Mouse (Mus musculus) NIH3T3 (cell line): ENCODE results near the gene Dbp.

Experiments used
- DNase-seq: peaks from one replicate; pipeline ENCODE4 v3.0.0-alpha.2; 2012; ENCODE audit warnings: low read depth

Gene Dbp

GRCm38 (mm10) chr7:45695098-45695497 lies 9.8 kb upstream of the Dbp start:
- no peak for DNase-seq

- DNase-seq: no peak
Measured at GRCm38 (mm10) chr7:45697894-45698293, 7.0 kb upstream of the Dbp start.

GRCm38 (mm10) chr7:45699523-45700141 lies 5.3 kb upstream of the Dbp start, which contains the start of gene Car11:
TSS of gene Car11 (plus strand) at chr7:45699843.
- no peak for DNase-seq

DNA sequence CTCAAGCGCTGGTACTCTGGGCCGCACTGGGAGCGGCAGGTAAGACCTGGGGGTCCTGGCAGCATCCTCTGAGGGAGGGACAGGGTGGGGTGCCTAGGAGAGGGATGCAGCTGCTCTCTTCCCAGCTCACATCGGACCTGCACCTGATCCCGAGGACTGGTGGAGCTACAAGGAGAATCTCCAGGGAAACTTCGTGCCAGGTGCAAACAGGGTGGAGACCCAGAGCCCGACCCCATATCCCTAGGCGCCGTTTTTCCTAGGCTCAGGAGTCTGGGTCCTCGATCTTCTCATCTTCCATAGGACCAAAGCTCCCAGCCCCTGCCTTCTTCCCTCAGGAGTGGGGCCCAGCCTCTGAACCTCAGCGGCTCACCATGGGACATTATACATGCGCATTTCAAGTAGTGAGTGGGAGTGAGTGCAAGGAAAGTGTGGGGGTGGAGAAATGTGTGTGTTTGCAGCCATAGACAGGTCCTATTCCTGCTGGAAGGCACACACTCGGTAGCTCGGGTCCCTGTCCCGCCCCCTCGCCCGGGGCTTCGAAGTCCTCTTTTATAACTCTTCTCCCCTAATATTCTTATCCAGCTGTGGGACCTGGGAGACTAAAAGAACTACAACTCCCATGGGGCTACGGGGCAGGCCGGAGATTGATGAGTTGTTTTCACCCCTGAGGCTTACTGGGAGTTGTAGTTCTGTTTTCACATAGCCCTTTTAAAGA lies 4.4 kb upstream of the Dbp start:
- DNase-seq: peak; percentile 92

- no peak for DNase-seq
Measured at GRCm38 (mm10) chr7:45701072-45701471, 3.8 kb upstream of the Dbp start.

DNA sequence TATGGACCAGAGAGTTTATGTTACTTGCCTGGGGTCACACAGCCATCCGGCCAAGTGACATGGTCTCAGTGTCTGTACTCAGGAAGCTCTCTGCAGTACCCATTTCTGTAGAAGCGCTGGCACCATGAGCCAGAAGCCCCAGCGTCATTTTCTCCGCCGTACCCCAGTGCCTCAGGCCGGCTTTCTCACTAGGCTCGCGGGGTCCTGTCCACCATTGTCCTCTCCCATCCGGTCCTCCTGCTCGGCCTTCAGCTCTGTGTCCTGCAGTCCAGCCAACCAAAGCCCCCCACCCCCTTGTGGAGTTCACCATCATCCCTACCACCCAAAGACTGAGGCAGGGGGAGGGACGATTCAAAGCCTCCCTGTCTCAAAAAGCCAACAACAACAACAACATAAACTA lies 3.3 kb upstream of the Dbp start:
- no peak for DNase-seq

DNA sequence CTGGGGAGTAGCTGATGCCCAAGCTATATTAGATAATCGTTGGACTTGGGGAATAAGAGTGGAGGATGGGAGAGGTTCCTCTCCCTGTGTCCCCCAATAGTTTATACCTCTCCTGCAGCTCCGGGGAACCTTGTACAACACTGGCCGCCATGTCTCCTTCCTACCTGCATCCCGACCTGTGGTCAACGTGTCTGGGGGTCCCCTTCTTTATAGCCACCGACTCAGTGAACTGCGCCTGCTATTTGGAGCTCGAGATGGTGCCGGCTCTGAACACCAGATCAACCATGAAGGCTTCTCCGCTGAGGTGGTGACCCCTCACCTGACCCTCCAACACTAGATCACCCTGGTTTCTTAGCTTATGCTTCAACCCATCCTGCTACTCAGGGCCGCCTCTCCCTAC lies 2.6 kb upstream of the Dbp start:
- no peak for DNase-seq

DNA sequence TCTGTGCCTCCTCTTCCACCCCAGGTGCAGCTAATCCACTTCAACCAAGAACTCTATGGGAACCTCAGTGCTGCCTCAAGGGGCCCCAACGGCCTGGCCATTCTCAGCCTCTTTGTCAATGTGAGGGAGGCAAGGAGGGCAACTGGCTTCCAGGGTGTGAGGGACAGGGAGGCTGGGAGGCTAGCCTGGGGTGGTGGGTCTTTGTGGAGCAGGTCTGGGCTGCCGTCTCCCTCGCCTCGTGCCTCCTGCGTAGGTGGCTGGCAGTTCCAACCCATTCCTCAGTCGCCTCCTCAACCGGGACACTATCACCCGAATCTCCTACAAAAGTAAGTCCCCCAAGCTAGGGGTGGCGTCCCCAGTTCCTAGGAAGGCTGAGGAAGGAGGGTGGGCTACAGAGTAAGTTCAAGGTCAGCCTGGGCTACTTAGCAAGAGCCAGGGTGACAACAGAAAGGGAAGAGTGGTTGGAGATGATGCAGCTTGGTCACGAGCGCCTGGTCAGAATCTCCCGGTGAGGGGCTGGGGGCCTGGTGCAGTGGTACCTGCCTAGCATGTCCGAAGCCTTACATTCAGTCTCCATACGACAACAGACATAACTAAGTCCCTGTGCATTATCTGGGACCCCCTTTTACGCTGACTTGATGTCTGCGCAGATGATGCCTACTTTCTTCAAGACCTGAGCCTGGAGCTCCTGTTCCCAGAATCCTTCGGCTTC lies 1.9 kb upstream of the Dbp start:
- DNase-seq: no peak

DNA sequence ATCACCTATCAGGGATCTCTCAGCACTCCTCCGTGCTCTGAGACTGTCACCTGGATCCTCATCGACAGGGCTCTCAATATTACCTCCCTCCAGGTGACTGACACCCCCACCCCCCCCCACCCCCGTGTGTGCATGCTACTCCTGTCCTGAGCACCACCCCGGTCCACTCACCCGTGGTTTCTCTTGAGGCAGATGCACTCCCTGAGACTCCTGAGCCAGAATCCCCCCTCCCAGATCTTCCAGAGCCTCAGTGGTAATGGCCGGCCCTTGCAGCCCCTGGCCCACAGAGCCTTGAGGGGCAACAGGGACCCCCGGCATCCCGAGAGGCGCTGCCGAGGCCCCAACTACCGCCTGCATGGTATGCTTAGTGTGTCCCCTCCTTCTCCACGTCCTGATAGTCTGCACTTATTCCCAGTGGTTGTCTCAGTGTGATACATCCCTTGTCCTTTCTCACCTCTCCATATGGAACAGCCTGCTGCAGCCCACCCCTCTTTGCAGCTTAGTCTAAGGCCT lies 1.3 kb upstream of the Dbp start:
- no peak for DNase-seq

DNA sequence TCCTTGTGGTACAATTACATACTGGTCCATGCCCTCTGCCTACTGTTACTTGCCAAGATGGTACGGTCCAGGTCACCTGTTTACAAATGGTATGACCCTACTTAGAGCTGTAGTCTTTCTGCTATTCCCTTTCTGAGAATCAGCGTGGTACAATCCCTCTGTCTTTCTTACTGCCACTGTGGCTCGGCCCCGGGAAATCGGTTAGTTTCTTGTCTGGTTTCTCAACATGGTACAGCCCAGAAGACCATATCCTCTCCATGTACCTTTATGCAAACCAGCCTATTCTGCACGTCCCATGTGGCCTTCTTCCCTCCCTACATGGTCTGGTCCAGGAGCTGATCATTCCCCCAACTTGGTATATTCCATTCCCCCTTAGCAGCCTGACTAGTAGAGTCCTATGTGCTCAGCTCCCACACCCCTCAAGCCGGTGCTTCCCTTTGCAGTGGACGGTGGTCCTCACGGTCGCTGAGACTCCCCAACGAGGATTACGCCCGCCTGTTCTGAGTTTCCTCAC lies 785 bp upstream of the Dbp start:
- DNase-seq: peak; percentile 74

- DNase-seq: no peak
Measured at GRCm38 (mm10) chr7:45705443-45705864, 566 bp downstream of the Dbp start.

DNA sequence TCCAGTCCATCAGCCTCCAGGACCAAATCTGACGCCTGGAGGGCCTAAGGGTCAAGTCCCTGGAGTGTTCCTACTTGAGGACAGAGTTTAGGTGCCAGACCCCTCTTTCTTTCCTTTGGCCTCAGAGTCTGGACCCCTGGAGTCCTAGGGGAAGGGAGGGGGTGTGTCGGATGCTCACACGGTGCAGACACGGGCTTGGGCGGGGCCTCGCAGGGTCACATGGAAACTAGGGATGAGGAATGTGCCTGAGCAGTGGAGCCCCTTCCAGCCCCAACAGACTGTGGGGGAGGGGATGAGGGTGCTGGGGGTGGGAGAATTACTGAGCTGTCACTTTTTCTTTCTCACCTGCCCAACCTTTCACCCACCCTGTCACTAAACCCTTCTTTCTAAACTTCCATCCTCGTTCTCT lies 989 bp downstream of the Dbp start:
- peak; percentile 80 for DNase-seq

- DNase-seq: peak; percentile 85
Measured at GRCm38 (mm10) chr7:45706721-45707241, 1.9 kb downstream of the Dbp start.

DNA sequence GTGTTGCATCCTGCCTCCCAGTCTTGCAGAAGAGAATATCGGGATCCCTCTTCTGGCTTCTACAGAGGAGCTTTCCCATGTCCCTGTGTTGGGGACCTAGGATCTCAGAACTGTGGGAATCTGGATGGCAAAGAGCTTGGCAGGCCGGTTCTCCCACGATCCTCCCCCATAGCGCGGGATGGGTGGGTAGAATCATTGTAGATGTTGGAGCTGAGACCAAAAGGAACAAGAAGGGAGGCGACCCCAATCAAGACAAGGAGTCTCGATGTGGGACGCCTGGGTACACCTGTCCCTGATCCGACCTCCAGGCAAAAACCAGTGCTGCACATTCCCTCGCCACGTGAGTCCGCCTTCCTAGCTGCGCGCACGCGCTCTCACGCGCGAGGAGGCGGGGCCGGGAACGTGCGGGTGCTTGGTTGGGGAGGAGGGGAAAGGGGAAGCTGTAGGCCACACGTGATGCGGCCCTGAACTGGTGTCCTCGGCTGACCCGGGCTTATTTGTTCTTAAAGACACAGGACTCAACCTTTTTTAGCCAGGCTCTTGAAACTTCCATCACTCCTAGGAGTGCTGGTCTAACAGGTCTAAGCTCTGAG lies 2.6 kb downstream of the Dbp start:
- peak; percentile 92 for DNase-seq

DNA sequence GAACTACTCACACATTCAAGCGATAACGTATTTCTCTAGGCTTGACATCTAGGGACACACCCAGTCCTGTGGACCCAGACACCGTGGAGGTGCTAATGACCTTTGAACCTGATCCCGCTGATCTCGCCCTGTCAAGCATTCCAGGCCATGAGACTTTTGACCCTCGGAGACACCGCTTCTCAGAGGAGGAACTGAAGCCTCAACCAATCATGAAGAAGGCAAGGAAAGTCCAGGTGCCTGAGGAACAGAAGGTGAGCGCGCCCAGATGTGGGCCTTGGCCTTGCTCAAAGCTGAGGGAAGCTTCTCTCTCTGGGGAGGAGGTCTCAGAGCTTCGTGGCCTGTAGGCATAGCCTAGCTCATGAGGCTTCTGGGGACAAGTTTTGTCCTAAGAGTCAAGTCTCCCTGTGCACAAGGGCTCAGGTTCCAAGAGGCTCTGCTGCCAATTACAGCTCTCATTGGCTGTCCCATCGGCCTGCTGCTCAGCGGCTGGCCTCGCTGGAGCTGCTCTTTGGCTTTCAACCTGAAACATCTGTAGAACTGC lies 3.4 kb downstream of the Dbp start:
- DNase-seq: no peak

DNA sequence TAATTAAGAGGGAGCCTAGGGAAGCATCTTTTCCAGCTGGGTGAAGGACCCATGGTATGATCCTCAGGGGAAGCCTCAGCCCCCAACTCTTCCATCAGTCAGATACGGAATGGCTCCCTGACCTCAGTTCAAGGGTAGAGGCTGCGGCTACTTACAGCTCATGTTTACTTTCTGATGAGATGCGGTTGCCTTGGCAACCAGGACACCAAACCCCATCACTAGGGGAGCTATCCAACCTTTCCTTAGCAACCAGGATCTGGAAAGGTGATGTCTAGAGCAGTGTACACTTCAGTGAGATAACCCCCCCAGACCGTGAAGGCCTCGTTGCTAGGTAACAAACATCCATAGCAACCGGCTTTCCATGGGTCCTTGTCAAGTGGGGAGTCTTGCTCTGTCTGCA lies 4.1 kb downstream of the Dbp start:
- no peak for DNase-seq

DNA sequence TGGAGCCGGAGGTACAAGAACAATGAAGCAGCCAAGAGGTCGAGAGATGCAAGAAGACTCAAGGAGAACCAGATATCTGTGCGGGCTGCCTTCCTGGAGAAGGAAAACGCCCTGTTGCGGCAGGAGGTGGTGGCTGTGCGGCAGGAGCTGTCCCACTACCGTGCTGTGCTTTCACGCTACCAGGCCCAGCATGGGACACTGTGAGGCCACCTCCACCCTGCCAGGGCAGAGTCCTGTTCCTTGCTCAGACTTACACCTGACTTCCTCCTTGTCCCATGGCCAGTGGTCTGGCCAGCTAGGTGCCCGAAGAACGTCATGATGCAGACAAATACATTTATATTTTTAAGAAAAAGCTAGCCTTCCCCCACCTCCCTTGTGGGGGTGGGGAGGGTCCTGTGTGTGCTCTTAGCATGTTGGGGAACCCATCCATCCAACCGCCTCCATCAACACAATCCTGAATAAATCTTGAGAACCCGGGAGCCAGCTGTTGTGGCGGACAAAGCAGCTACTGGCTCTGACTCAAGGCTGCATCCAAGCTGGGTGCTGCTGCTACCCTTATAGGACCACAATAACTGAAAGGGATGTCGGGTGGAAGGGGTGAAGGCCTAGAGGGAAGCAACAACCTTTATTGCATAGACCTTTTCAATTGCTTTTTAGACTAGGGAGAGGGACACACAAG lies 4.9 kb downstream of the Dbp start:
- no peak for DNase-seq

DNA sequence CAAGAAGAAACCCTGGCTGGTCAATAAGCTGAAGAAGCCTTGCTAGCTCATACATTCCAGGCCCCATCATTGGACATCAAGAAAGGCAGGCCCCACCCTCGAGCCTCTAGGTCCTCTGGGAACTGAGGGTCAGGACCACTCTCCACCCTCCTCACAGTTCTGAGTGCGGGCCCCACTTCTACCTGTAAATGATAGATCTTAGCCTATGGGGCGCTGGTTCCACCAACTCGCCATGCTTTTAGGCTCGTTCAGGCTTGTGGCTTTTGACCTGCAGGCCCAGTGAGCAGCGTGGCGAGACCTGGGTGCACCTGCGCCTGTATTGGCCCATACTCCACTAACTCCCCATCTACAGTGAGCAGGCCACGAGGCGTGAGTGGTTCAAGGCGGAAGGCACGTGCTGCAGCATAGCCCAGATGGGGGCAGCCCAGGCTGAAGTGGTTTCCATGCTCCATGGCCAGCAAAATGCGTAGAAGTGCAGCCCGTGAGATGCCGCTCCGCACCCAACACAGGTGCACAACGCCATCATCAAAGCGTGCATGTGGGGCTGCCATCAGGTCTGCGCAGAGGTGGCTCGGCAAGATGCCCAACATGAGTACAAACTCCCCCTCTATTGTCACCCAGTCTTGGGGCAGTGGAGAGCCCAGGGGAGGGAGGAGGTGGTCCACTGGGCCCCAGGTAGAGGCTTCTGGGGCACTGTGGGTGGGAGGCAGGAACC lies 5.7 kb downstream of the Dbp start:
- no peak for DNase-seq

DNA sequence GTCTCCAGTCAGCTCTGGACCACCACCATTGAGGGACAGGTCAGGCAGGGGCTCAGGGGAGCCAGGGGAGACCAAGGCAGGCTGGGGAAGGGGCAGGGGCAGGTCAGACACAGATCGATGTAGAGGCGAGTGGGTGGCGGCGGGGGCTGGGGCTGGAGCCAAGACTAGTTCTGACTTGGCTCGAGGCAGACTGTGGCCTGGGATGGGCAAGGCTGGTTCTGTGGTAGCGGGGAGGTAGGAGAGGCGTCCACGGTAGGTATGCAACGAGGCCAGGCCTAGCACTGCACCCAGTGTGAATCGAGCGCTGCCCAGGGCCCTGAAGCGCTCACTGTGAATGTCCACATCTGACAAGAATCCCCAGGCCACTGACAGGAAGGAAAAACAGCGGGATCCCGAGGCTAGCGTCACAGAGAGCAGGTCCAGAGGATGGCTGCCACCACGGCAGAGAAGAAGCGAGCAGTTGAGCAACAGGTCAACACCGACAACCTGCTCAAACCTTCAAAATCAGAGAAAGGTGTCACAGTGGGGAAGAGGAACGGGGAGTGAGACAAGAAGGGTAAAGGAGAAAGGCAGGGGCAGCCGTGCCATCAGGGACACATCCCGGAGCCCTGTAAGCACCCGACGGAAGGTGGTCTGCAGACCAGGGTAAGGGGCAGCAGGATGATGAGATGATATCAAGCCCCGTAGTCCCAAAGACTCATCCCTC lies 6.6 kb downstream of the Dbp start:
- no peak for DNase-seq
